Mouse (Mus musculus): ENCODE data around the gene Nat9.

DNA sequence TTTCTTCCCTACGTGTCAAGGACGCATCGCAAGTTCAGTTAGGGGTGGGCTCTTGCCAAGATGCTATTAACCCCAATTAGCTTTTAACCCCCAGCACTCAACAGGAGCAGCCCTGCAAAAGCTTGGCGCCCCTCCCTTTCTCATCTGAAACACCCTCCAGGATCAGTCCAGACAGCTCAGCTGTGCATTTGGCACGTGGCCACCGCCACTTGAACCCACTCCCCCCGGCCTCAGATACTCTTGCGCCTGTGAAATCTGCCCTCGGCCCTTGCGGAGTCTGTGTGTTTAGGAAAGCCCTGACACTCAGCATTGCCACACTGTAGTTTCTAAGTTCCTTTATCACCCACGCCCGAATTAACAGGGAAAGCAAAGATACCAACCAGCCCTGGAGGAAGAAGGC is 34.4 kb upstream of the Nat9 start:
- no peak for TF ChIP-seq CTCF (IDR thresholded peaks at IDR 0.05; ENCODE audit: extremely low read depth, insufficient read length, insufficient replicate concordance, low read depth, low read length)
- no peak for TF ChIP-seq POLR2A (IDR thresholded peaks at IDR 0.05; ENCODE audit: low read depth, low read length)
